Mouse (Mus musculus) small intestine, adult 10 weeks (tissue): ENCODE measurements around the gene Tmem269. TPM values are rescaled to one million over a fixed set of nuclear protein-coding genes. Genes with fewer than 3 reads are reported as not detected.

Experiments used
- polyA plus RNA-seq: library from polyadenylated mRNA; stranded (reverse); fragments of 350-450 nt; fragmentation: Illumina TruSeq; extraction: RNeasy Lipid Tissue Mini Kit (QIAGEN cat#74804); gene quantifications from one replicate; pipeline ENCODE4 v1.2.3, GENCODE M21; 2014; ENCODE audit warnings: low replicate concordance

Gene Tmem269
- 0.52 TPM for polyA plus RNA-seq

GRCm38 (mm10) chr4:119218169-119218568 is at the start of gene Tmem269:
Tmem269 (minus strand) TSS chr4:119218217.

DNA sequence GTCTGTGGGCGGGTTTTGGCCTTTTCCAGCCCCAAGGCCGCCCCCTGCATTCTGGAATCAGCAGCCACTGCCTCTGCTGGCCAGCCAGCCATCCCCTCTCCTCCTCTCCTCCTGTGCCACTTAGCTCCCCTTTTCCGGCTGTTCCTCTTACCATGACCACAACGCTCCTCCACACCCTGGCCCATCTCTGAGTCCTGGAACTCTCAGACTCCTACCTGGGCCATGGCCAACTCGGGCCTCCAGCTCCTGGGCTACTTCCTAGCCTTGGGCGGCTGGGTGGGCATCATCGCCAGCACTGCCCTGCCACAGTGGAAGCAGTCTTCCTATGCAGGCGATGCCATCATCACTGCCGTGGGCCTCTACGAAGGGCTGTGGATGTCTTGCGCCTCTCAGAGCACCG is 37.3 kb upstream of the Tmem269 start, which contains the start of gene Cldn19:
Cldn19 (plus strand) TSS at position 64 of the 400 bp plus-strand sequence.

GRCm38 (mm10) chr4:119232410-119233255 is 14.6 kb upstream of the Tmem269 start, which contains the start of the genes AU022252 and P3h1:
AU022252 (minus strand) TSS chr4:119232712.
P3h1 (plus strand) TSS chr4:119232915.

DNA sequence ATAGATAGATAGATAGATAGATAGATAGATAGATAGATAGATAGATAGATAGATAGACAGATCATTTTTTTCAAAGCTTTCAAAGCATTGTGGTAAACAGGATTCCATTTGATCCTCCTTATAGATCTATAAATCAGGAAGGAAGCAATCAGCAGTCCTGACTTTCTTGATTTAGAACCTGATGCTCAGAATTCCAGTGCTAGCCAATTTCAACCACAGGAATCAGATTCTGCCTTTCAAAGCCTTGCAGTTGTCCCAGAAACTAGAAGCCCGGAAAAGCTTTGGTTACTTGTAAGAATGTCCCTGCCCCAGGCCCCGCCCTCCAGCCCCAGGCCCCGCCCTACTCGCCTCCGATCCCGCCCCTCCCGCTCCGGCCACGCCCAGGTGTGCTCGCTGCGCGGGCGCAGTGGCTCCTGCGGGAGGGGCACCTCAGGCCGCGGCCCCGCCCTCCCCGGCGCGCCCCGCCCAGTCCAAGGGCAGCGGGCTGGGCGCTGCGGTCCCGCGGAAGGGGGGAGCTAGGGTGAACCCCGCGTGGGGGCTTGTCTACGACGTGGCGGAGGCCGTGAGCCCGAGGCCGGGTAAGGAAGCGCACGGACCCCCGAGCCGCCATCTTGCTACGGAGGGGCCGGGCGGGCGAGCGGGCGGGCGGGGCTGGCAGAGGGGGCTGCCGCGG is 23.0 kb downstream of the Tmem269 start, which contains the start of gene Svbp:
Svbp (plus strand) TSS at position 398 of the 673 bp plus-strand sequence.

DNA sequence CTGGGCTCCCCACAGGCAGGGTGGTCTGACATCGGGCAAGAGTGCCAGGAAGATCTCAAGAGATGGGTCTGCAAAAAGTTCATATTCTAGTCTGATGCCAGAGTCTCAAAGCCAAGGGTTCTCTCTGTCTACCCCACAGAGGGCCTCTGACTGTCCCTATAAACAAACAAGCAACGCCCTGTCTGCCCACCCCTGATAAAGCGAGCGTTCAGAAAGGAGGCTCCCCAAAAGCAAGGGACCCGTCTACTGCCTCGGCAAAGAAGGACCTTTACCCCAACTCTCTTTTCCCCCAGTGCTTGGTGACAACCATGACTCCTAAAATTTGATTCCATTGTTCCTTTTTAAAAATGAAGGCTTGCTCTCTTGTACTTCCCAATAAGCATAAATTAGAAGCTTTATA is 28.2 kb downstream of the Tmem269 start, which contains the start of gene Ermap:
Ermap (minus strand) TSS at position 148 of the 400 bp plus-strand sequence.

DNA sequence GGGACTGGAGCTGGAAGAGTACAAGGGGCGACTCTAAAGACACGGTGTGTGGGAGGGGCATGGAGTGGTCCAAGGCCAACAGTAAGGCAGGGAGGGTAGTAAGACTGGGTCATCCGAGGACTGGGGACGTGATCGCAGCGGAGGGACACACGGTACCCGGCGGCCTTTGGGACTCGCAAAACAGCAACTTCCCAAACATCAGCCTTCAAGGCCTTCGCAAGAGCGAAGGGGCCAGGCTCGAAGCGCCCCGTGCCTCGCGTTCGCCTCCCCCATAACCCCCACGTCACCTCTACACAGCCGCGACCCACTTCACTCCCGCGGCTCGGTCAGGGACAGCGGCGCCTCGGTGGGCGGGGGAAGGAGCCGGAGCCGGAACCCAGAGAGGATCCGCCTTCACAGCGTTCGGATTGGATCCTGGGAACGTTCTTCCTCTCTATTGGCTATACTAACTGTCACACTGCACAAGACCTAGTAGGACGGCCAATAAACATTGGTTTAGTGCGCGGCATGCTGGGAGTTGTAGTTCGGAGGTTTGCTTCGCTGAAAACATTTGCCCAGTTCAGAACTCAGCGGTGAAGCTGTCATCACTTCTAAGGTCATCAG is 44.1 kb downstream of the Tmem269 start, which contains the start of gene Zfp691:
Zfp691 (minus strand) TSS at position 345 of the 603 bp plus-strand sequence.

Other genes starting within 250 kb of the Tmem269 start
- 1.3 TPM for gene Slc2a1, start 109.5 kb downstream of the Tmem269 start, polyA plus RNA-seq
- not detected for gene Zfp691, start 44.0 kb downstream of the Tmem269 start, polyA plus RNA-seq
- gene Ermap, start 28.2 kb downstream of the Tmem269 start, polyA plus RNA-seq, result 0.74 TPM
- 4.6 TPM for gene Svbp, start 22.9 kb downstream of the Tmem269 start, polyA plus RNA-seq
- gene AU022252, start 14.5 kb upstream of the Tmem269 start, polyA plus RNA-seq, result 2.0 TPM
- gene P3h1, start 14.7 kb upstream of the Tmem269 start, polyA plus RNA-seq, result 1.2 TPM
- not detected for gene Cldn19, start 37.2 kb upstream of the Tmem269 start, polyA plus RNA-seq
- 684 TPM for gene Ybx1, start 76.4 kb upstream of the Tmem269 start, polyA plus RNA-seq
- gene Ppih, start 102.3 kb upstream of the Tmem269 start, polyA plus RNA-seq, result 28.3 TPM
- 0.45 TPM for gene Ccdc30, start 197.3 kb upstream of the Tmem269 start, polyA plus RNA-seq
- gene Ppcs, start 204.2 kb upstream of the Tmem269 start, polyA plus RNA-seq, result 38.4 TPM
- gene Zmynd12, start 204.6 kb upstream of the Tmem269 start, polyA plus RNA-seq, result not detected